Mouse (Mus musculus) right cerebral cortex, postnatal 4 days (tissue): ENCODE data around the gene Cd40.

ENCODE experiments used
- DNase-seq: peaks from one replicate; pipeline ENCODE4 v3.0.0-alpha.2; 2022

Gene Cd40

GRCm38 (mm10) chr2:165059961-165060360 lies 4.5 kb downstream of the Cd40 start:
- no peak for DNase-seq

GRCm38 (mm10) chr2:165061638-165062433 lies 6.4 kb downstream of the Cd40 start:
- no peak for DNase-seq

GRCm38 (mm10) chr2:165064489-165064888 lies 9.1 kb downstream of the Cd40 start:
- DNase-seq, result no peak

- DNase-seq, result no peak
Observed at GRCm38 (mm10) chr2:165068806-165069205, 13.4 kb downstream of the Cd40 start.

GRCm38 (mm10) chr2:165070096-165070816 lies 14.8 kb downstream of the Cd40 start:
- DNase-seq, result peak; percentile 75

- no peak for DNase-seq
Observed at GRCm38 (mm10) chr2:165073381-165073781, 18.0 kb downstream of the Cd40 start.

GRCm38 (mm10) chr2:165074081-165074884 lies 18.9 kb downstream of the Cd40 start:
- no peak for DNase-seq

- DNase-seq, result peak; percentile 85
Observed at GRCm38 (mm10) chr2:165074937-165075336, 19.5 kb downstream of the Cd40 start.

- no peak for DNase-seq
Observed at GRCm38 (mm10) chr2:165077055-165077454, 21.6 kb downstream of the Cd40 start.

- no peak for DNase-seq
Observed at GRCm38 (mm10) chr2:165078045-165078444, 22.6 kb downstream of the Cd40 start.

GRCm38 (mm10) chr2:165078605-165079004 lies 23.2 kb downstream of the Cd40 start:
- peak; percentile 54 for DNase-seq

- DNase-seq, result no peak
Observed at GRCm38 (mm10) chr2:165080657-165081056, 25.2 kb downstream of the Cd40 start.

GRCm38 (mm10) chr2:165081257-165081656 lies 25.8 kb downstream of the Cd40 start:
- DNase-seq, result no peak

GRCm38 (mm10) chr2:165086634-165087033 lies 31.2 kb downstream of the Cd40 start:
- DNase-seq, result no peak

GRCm38 (mm10) chr2:165089470-165089869 lies 34.0 kb downstream of the Cd40 start:
- no peak for DNase-seq

- DNase-seq, result no peak
Observed at GRCm38 (mm10) chr2:165090650-165091049, 35.2 kb downstream of the Cd40 start, which contains the start of gene 1700025C18Rik. TSS of gene 1700025C18Rik (minus strand) at chr2:165090750.

- no peak for DNase-seq
Observed at GRCm38 (mm10) chr2:165091433-165091965, 36.1 kb downstream of the Cd40 start.

GRCm38 (mm10) chr2:165092393-165092792 lies 37.0 kb downstream of the Cd40 start:
- DNase-seq, result no peak

GRCm38 (mm10) chr2:165096367-165096766 lies 40.9 kb downstream of the Cd40 start:
- DNase-seq, result no peak

- DNase-seq, result no peak
Observed at GRCm38 (mm10) chr2:165098861-165099260, 43.4 kb downstream of the Cd40 start.

- no peak for DNase-seq
Observed at GRCm38 (mm10) chr2:165100749-165101148, 45.3 kb downstream of the Cd40 start.

- no peak for DNase-seq
Observed at GRCm38 (mm10) chr2:165102920-165103319, 47.5 kb downstream of the Cd40 start.

GRCm38 (mm10) chr2:165105513-165106079 lies 50.2 kb downstream of the Cd40 start:
- DNase-seq, result no peak
